Comparison of ENCODE assay signal across 33 mouse cellular contexts in genomic region chr4:119362231-119362630, GRCm38 (mm10). TPM values are rescaled to one million over a fixed set of nuclear protein-coding genes. Genes with fewer than 3 reads are reported as not detected.
DNase-seq lines count a peak whose midpoint lies in the region; ATAC-seq and TF ChIP-seq lines count a peak whose summit lies in the region.
"Had no signal": no experiment of that assay in that cellular context is flagged by ENCODE, and none has a peak within 500 bp of the region (broad histone marks: within the 10 kb centered on the region; RNA-seq: fewer than 3 reads in every experiment).

No protein-coding gene starts in this region.

- no peak for DNase-seq in hindbrain, postnatal 0 days (ENCODE audit: low spot score)
- peak; percentile 62 for DNase-seq in ES-CJ7 (ENCODE audit: low read depth, low spot score)
- no peak for DNase-seq in brain, embryonic 14.5 days (ENCODE audit: low read depth)
- DNase-seq in spleen, postnatal 14 days (ENCODE audit: low spot score in 2 of 2) = no peak
- DNase-seq: adrenal gland, postnatal 10 days; adrenal gland, postnatal 36 days; B cell, adult 2 months; cerebellum, adult 11 months; cerebellum, adult 2 months; cerebellum, adult 9-11 months; cerebellum, postnatal 25 days; gastrocnemius, postnatal 10 days; gastrocnemius, postnatal 36 days; heart, adult 2 months; heart, postnatal 14 days; heart, postnatal 4 days had no signal

- no peak overlapping the region for H3K27ac ChIP-seq in hindbrain, postnatal 0 days
- H3K27ac ChIP-seq in hindbrain, embryonic 13.5 days = no peak overlapping the region
- H3K27ac ChIP-seq: embryonic facial prominence, embryonic 12.5 days; embryonic facial prominence, embryonic 15.5 days; forebrain, embryonic 12.5 days; heart, adult 2 months; heart, embryonic 10.5 days; heart, embryonic 13.5 days; hindbrain, embryonic 15.5 days; intestine, embryonic 15.5 days had no signal

- no peak overlapping the region for H3K9ac ChIP-seq in hindbrain, postnatal 0 days (replicated peaks; ENCODE audit: low read length)
- H3K9ac ChIP-seq in hindbrain, embryonic 13.5 days = no peak overlapping the region
- H3K9ac ChIP-seq: embryonic facial prominence, embryonic 12.5 days; embryonic facial prominence, embryonic 15.5 days; forebrain, embryonic 12.5 days; heart, embryonic 13.5 days; hindbrain, embryonic 15.5 days; intestine, embryonic 15.5 days had no signal

- H3K27me3 ChIP-seq in hindbrain, postnatal 0 days (ENCODE audit: insufficient read depth, low read length) = no peaks in the 10 kb centered on the region
- H3K27me3 ChIP-seq in hindbrain, embryonic 13.5 days = no peaks in the 10 kb centered on the region
- peaks cover 8% of the 10 kb centered on the region; the same call in 1 of the 2 replicates for H3K27me3 ChIP-seq in E14TG2a.4 (ENCODE audit: insufficient read depth, low read length)
- H3K27me3 ChIP-seq: CH12.LX; embryonic facial prominence, embryonic 12.5 days; hindbrain, embryonic 15.5 days; intestine, embryonic 15.5 days; Patski had no signal

- H3K36me3 ChIP-seq in hindbrain, postnatal 0 days (ENCODE audit: insufficient read depth, low read length) = no peaks in the 10 kb centered on the region
- no peaks in the 10 kb centered on the region for H3K36me3 ChIP-seq in hindbrain, embryonic 13.5 days
- no peaks in the 10 kb centered on the region for H3K36me3 ChIP-seq in E14TG2a.4 (ENCODE audit: insufficient read depth, low read length)
- H3K36me3 ChIP-seq: embryonic facial prominence, embryonic 12.5 days; embryonic facial prominence, embryonic 15.5 days; forebrain, embryonic 12.5 days; G1E; heart, embryonic 10.5 days; heart, embryonic 13.5 days; hindbrain, embryonic 15.5 days; intestine, embryonic 15.5 days had no signal

- TF ChIP-seq CTCF in hindbrain, postnatal 0 days (IDR thresholded peaks at IDR 0.05; ENCODE audit: low read depth) = peak; percentile 12; the same call in 1 of the 2 replicates
- peak; percentile 16; the same call in 1 of the 2 replicates for TF ChIP-seq CTCF in E14TG2a.4 (conservative IDR thresholded peaks at IDR 0.05; ENCODE audit: low read length)
- TF ChIP-seq CTCF in brain, embryonic 14.5 days (IDR thresholded peaks at IDR 0.05; ENCODE audit: borderline replicate concordance, extremely low read depth, insufficient read depth, insufficient read length) = peak; percentile 1; the same call in 1 of the 2 replicates

- no peak overlapping the region for H3K4me3 ChIP-seq in hindbrain, postnatal 0 days (ENCODE audit: low read length)
- H3K4me3 ChIP-seq in hindbrain, embryonic 13.5 days = no peak overlapping the region
- no peak overlapping the region for H3K4me3 ChIP-seq in E14TG2a.4 (replicated peaks; ENCODE audit: low read length)
- H3K4me3 ChIP-seq: embryonic facial prominence, embryonic 12.5 days; embryonic facial prominence, embryonic 15.5 days; forebrain, embryonic 12.5 days; heart, adult 2 months; heart, embryonic 10.5 days; heart, embryonic 13.5 days; hindbrain, embryonic 15.5 days; intestine, embryonic 15.5 days had no signal

- H3K4me2 ChIP-seq in hindbrain, postnatal 0 days (ENCODE audit: low read depth, low read length) = no peak overlapping the region
- H3K4me2 ChIP-seq in hindbrain, embryonic 13.5 days = no peak overlapping the region
- H3K4me2 ChIP-seq: embryonic facial prominence, embryonic 12.5 days; embryonic facial prominence, embryonic 15.5 days; forebrain, embryonic 12.5 days; heart, embryonic 13.5 days; hindbrain, embryonic 15.5 days; intestine, embryonic 15.5 days had no signal

- no peak for ATAC-seq in hindbrain, postnatal 0 days
- no peak for ATAC-seq in hindbrain, embryonic 13.5 days (ENCODE audit: low FRiP score)
- ATAC-seq in activated CD4-positive, CD25-positive, alpha-beta regulatory T cell, adult 4 months = no peak
- ATAC-seq: forebrain, embryonic 16.5 days; intestine, embryonic 15.5 days; Patski had no signal

- 85% methylated on average over 3 of the region's 3 CpGs for WGBS in hindbrain, postnatal 0 days
- 86% methylated on average over 3 of the region's 3 CpGs for WGBS in hindbrain, embryonic 13.5 days

- peaks cover 5% of the 10 kb centered on the region; the same call in 1 of the 2 replicates for H3K4me1 ChIP-seq in hindbrain, postnatal 0 days (ENCODE audit: insufficient read depth, low read length)
- H3K4me1 ChIP-seq in hindbrain, embryonic 13.5 days (replicated peaks) = peaks cover 12% of the 10 kb centered on the region
- H3K4me1 ChIP-seq in E14TG2a.4 (replicated peaks; ENCODE audit: low read depth, low read length) = peaks cover 11% of the 10 kb centered on the region; the same call in 1 of the 2 replicates
- H3K4me1 ChIP-seq: embryonic facial prominence, embryonic 12.5 days; intestine, embryonic 15.5 days had no signal

- no peaks in the 10 kb centered on the region for H3K9me3 ChIP-seq in hindbrain, postnatal 0 days (ENCODE audit: low read length)
- H3K9me3 ChIP-seq in hindbrain, embryonic 13.5 days = no peaks in the 10 kb centered on the region
- H3K9me3 ChIP-seq in E14TG2a.4 (ENCODE audit: low read length) = no peaks in the 10 kb centered on the region
- H3K9me3 ChIP-seq: embryonic facial prominence, embryonic 12.5 days; embryonic facial prominence, embryonic 15.5 days; forebrain, embryonic 12.5 days; G1E; heart, embryonic 10.5 days; heart, embryonic 13.5 days; hindbrain, embryonic 15.5 days; intestine, embryonic 15.5 days had no signal

- TF ChIP-seq POLR2A in brain, embryonic 14.5 days (IDR thresholded peaks at IDR 0.05; ENCODE audit: borderline replicate concordance, extremely low read depth, insufficient read depth, insufficient read length, poor library complexity, severe bottlenecking) = no peak

RNA-seq across cellular contexts. Expression of gene Ppih, which starts 41.9 kb away (rescaled TPM):
- 27.4 and 29.9 TPM in 2 replicates for total RNA-seq in hindbrain, postnatal 0 days (2014; rRNA removed)
- 50.4 and 55.3 TPM in 2 replicates for polyA plus RNA-seq in hindbrain, postnatal 0 days (2015; fragmentation: Nextera tagmentation; extraction: Ambion mirVana)
- polyA plus RNA-seq in hindbrain, embryonic 13.5 days (2015; fragmentation: Nextera tagmentation; extraction: Ambion mirVana) = 60.2 and 63.4 TPM in 2 replicates
- 48.0 and 73.7 TPM in 2 replicates for polyA plus RNA-seq in brain, embryonic 14.5 days (2012; rRNA removed)
- polyA plus RNA-seq in activated CD4-positive, CD25-positive, alpha-beta regulatory T cell, adult 4 months (2017; shearing (Covaris generic)) = 10 to 100 TPM; 38.7 to 42.8 TPM

RNA-seq across cellular contexts. Expression of gene Ccdc30, which starts 53.1 kb away (rescaled TPM):
- 10.0 and 13.4 TPM in 2 replicates for total RNA-seq in hindbrain, postnatal 0 days (2014; rRNA removed)
- polyA plus RNA-seq in hindbrain, postnatal 0 days (2015; fragmentation: Nextera tagmentation; extraction: Ambion mirVana) = 23.1 and 24.3 TPM in 2 replicates
- polyA plus RNA-seq in hindbrain, embryonic 13.5 days (2015; fragmentation: Nextera tagmentation; extraction: Ambion mirVana) = 18.4 and 20.2 TPM in 2 replicates
- 8.7 and 11.3 TPM in 2 replicates for polyA plus RNA-seq in brain, embryonic 14.5 days (2012; rRNA removed)
- polyA plus RNA-seq in activated CD4-positive, CD25-positive, alpha-beta regulatory T cell, adult 4 months (2017; shearing (Covaris generic)) = 1 to 10 TPM; 4.9 to 8.4 TPM
- total RNA-seq: common myeloid progenitor, adult 5-6 weeks; gastrocnemius, adult 18-20 months; granulocyte monocyte progenitor cell, adult 5-6 weeks had no signal
- polyA plus RNA-seq: G1E had no signal

RNA-seq across cellular contexts. Expression of gene Ppcs, which starts 60.0 kb away (rescaled TPM):
- total RNA-seq in hindbrain, postnatal 0 days (2014; rRNA removed) = 12.1 and 14.1 TPM in 2 replicates
- polyA plus RNA-seq in hindbrain, postnatal 0 days (2015; fragmentation: Nextera tagmentation; extraction: Ambion mirVana) = 28.5 and 29.4 TPM in 2 replicates
- 21.5 and 21.8 TPM in 2 replicates for polyA plus RNA-seq in hindbrain, embryonic 13.5 days (2015; fragmentation: Nextera tagmentation; extraction: Ambion mirVana)
- 10.4 and 12.1 TPM in 2 replicates for polyA plus RNA-seq in brain, embryonic 14.5 days (2012; rRNA removed)
- 10 to 100 TPM; 57.1 to 59.9 TPM for polyA plus RNA-seq in activated CD4-positive, CD25-positive, alpha-beta regulatory T cell, adult 4 months (2017; shearing (Covaris generic))
